Mouse (Mus musculus) urinary bladder, postnatal 25 days (tissue): Measurements from ENCODE around the gene Ltv1.
"Not testable (repeated sequence)": the region's sequence is repeated elsewhere in the genome, so short reads cannot be mapped to it uniquely, and the experiment has no call there.

ENCODE experiments used
- DNase-seq: peaks from one replicate; pipeline ENCODE4 v3.0.0; 2022; ENCODE audit warnings: low spot score

The Ltv1 gene

GRCm38 (mm10) chr10:13193496-13193895, 528 bp upstream of the Ltv1 start:
- DNase-seq: not testable (repeated sequence)

- no peak for DNase-seq
Observed at GRCm38 (mm10) chr10:13189881-13190280, 3.1 kb downstream of the Ltv1 start.

GRCm38 (mm10) chr10:13186754-13187153, 6.2 kb downstream of the Ltv1 start:
- no peak for DNase-seq

GRCm38 (mm10) chr10:13184170-13184766, 8.7 kb downstream of the Ltv1 start:
- DNase-seq: no peak

- DNase-seq: no peak
Observed at GRCm38 (mm10) chr10:13180211-13180610, 12.8 kb downstream of the Ltv1 start.

- DNase-seq: no peak
Observed at GRCm38 (mm10) chr10:13177973-13178624, 14.9 kb downstream of the Ltv1 start, which contains the start of gene Zc2hc1b. TSS of gene Zc2hc1b (minus strand) at chr10:13178023.

- no peak for DNase-seq
Observed at GRCm38 (mm10) chr10:13175866-13176265, 17.1 kb downstream of the Ltv1 start.

GRCm38 (mm10) chr10:13172798-13173221, 20.2 kb downstream of the Ltv1 start:
- no peak for DNase-seq

GRCm38 (mm10) chr10:13171461-13171860, 21.5 kb downstream of the Ltv1 start:
- DNase-seq: no peak

GRCm38 (mm10) chr10:13170739-13171448, 22.1 kb downstream of the Ltv1 start:
- no peak for DNase-seq

GRCm38 (mm10) chr10:13168461-13168860, 24.5 kb downstream of the Ltv1 start:
- DNase-seq: no peak

GRCm38 (mm10) chr10:13162031-13162430, 30.9 kb downstream of the Ltv1 start:
- no peak for DNase-seq

- DNase-seq: no peak
Observed at GRCm38 (mm10) chr10:13160913-13161312, 32.1 kb downstream of the Ltv1 start.

- DNase-seq: no peak
Observed at GRCm38 (mm10) chr10:13155377-13155776, 37.6 kb downstream of the Ltv1 start.

GRCm38 (mm10) chr10:13152811-13153364, 40.1 kb downstream of the Ltv1 start:
- DNase-seq: no peak

GRCm38 (mm10) chr10:13151353-13151752, 41.6 kb downstream of the Ltv1 start:
- DNase-seq: no peak

GRCm38 (mm10) chr10:13150435-13150834, 42.5 kb downstream of the Ltv1 start:
- no peak for DNase-seq

- no peak for DNase-seq
Observed at GRCm38 (mm10) chr10:13140434-13140833, 52.5 kb downstream of the Ltv1 start.

- DNase-seq: no peak
Observed at GRCm38 (mm10) chr10:13137906-13138305, 55.1 kb downstream of the Ltv1 start.

GRCm38 (mm10) chr10:13135751-13136150, 57.2 kb downstream of the Ltv1 start:
- no peak for DNase-seq

- no peak for DNase-seq
Observed at GRCm38 (mm10) chr10:13135276-13135675, 57.7 kb downstream of the Ltv1 start.

- no peak for DNase-seq
Observed at GRCm38 (mm10) chr10:13133850-13134249, 59.1 kb downstream of the Ltv1 start.
